Mouse (Mus musculus): ENCODE measurements around the gene Gspt1.

Gspt1 gene

DNA sequence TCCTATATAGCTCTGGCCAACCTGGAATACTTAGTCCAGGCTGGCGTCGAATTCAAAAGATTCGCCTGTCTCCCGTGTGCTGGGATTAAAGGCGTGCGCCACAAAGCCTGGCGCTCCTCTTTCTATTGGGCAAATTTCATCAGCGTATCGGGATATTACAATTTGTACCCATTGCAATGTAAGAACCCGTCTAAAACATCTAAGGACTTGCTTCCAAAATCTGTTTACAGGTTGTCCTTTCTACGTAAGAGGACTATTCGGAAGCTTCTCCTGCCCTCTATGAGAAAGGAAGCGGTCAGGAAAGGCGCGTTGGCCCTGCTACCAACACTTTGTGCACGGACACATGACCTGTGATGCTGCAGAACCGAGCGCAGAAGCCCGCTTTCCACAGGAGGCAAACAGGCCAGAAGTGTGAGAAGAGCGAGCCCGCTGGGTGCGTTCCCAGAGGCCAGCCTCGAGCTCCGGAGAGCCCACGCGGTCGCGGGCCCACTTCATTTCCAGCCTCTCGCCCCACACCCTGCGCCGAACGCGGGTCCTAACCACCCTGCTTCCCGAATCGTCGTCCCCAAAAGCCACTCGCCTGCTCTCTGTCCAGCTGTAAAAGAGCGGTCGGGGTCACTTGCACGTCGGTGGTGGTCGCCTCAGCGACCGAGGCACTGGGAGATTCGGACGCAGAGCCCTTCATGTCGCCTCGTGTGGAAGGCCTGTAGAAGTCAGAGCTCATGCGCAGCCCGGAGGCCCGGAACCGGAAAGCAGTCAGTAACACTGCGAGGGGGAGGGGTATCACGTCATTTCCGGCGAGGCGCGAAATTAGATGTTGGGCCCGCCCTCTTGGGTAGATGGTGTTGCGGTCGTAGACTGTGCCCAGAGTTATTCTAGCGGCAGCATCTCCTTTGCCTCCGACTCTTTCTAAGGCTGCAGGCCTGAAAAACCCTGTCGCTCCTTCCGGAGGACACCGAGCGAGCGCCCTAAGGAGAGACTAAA, 51.3 kb downstream of the Gspt1 start, which contains the start of gene Rsl1d1:
Rsl1d1 (minus strand) TSS at position 761 of the 984 bp plus-strand sequence.
- DNase-seq (ENCODE audit: low read depth, low spot score): peak; percentile 89

DNA sequence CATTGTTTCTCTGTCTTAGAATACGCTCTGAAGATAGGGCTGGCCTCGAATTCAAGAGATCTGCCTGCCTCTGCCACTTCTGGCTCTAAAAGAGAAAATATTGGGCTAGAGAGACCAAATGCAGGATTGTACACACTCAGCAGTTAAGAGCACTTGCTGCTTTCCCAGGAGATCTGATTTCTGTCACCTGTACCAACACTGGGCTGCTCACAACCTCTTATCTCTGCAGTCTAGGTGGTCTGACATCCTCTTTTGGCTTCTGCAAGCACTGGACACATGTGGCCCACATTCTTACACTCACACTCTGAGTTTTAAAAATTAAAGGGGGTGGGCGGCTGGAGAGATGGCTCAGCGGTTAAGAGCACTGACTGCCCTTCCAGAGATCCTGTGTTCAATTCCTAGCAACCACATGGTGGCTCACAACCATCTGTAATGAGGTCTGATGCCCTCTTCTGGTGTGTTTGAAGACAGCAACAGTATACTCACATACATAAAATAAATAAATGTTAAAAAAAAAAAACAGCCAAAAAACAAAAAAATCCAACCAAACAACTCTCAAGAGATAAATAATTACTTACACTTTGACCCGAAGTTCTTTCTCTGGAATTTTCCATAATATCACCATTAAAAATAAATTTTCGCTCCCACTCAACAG, 52.3 kb downstream of the Gspt1 start:
- DNase-seq (ENCODE audit: low read depth, low spot score): no peak

DNA sequence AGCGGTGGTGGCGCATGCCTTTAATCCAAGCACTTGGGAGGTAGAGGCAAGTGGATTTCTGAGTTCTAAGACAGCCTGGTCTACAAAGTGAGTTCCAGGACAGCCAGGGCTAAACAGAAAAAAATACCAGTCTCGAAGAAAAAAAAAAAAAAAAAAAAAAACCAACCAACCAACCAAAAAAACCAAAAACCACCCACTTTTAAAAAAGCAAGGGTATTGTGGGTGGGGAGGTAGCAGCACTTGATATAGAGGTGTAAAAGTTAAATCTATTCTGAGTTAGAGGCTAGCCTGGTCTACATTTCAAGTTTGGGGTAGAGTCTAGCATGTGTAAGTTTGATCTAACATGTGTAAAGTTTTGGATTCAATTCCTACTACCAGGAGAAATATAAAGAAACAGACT, 53.9 kb downstream of the Gspt1 start:
- no peak for DNase-seq (ENCODE audit: low read depth, low spot score)

DNA sequence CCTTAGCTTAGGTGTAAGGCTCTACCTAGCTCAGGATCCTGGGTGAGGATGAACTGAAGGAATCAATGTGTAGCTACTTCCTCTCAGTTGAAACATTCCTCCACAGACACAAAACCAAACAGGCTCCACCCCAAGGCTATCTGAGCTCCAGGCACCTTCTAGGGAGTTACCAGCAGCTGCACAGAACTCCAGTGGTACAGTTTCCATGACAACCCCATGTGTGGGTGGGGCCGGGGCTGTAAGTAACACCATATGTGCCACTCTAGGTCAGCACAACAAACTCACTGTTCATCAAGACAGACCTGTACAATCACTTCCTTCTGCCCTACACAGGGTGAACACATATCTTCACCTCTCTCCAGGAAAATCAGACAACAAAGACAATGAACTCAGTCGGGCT, 55.7 kb downstream of the Gspt1 start:
- no peak for DNase-seq (ENCODE audit: low read depth, low spot score)

DNA sequence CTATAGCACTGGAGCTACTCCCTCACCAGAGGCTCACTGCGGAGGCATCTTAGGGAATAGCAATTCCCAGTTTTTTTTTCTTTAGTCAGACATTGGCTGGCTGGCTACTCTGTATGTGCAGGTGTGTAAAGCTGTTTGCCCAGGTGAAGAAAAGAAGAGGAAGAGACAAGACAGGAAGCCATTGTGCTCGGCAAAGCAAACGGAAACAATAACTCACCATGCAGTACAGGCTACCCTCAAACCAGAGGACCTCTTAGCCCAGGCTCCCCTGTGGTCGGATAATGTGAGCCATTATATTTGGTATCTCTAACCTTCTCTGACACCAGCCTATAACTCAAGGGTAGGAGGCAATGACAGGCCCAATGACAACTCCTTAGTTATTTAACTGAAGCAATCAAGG, 57.1 kb downstream of the Gspt1 start:
- DNase-seq (ENCODE audit: low read depth, low spot score): no peak

DNA sequence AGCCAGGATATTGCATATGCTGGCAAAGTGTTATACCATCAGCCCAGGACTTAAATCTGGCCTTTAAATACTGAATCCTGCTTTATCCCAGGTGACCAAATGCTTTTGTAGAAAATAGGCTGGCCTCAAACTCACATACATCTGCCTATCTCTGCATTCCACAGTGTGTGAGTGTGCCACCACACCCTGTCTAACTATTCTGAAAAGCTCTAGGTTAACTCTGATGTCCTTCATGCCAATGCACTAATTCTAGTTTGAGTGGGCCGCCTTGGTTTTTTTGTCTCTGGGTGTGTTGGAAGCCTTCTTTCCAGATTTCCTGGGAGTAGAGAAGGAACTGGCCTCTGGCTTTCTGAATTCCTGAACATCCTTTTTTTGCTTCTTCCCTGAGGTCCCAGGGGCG, 60.9 kb downstream of the Gspt1 start:
- no peak for DNase-seq (ENCODE audit: low read depth, low spot score)

DNA sequence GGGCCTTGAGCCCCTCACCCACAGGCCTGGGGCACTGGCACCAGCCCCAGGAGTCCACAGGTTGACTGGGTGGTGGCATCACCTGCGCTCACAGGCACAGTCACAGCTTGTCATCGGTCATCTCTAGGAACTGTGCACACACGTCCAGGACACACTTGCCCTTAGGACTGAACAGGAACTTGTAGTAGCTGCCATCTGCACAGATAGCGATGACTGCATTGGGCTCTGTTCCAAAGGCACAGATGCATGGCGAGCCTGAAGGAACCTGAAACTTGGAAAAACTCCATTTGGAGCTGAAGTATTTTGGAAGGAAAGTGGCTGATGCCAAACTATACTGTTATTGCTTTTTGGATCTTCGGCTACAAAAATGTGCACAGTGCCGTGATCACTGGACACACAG, 64.0 kb downstream of the Gspt1 start:
- DNase-seq (ENCODE audit: low read depth, low spot score): no peak

DNA sequence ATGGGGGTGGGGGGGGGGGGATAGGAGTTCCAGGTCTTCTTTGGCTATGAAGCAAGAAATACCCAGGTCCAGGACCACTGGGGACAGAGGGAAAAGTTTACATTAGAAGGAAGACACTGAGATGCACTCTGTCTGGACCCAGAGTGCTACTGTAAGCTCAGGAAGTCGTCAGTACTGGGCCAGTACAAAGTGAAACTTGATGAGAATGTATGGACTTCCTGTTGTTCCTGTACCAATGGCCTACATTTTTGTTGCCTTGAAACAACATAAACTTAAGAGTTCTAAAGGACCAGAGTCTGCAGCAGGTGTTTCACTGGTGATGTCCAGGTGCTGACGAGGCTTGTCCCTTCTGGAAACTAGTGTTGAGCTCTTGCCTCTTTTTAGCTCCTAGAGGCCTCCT, 76.7 kb downstream of the Gspt1 start:
- no peak for DNase-seq (ENCODE audit: low read depth, low spot score)

DNA sequence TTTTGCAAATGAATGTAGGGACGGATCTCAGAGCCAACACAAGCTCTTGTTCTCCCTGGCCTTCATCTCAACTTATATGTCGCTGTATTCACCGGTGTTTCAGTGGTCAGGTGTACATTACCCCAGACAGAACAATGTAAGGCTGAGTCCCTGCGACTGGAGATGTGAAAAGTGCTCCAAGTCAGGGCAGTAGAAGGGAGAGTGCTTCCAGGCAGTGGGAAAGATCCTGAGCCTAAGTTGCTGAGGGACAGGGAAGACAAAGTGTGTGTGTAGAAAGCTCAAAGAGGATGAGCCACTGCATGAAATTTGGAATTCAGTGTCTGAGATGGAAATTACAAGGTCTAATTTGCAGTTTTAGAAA, 77.3 kb downstream of the Gspt1 start:
- no peak for DNase-seq (ENCODE audit: low read depth, low spot score)

DNA sequence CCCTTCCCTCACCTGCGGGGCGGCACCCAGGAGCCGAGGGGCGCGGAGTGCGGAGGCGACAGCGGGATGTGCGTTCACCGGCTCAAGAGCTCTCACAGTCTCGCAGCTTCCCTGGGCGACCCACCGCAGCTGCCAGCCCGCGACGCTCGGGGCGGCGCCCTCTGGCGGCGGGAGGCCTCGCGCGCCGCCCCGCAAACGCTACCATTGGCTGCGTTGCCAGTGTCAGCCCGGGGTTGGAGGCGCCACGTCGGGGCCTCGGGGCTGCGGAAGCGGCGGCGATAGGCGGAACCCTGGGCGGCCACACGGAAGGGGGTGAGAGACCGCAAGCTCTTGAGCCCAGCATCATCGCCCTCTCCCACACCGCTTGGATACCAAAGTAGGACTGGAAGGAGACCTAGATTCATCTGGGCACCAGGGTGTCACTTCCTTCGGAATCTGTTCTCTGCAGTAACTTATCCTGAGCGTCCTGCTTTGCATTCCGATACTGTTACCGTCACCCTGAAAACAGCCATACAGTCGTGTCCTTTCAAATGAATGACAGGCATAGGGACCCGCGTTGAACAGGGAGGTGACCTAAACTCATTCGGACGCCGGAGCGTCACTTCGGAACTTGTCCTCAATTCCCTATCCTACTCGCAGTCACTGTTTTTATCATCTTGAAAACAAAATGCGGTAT, 77.8 kb downstream of the Gspt1 start, which contains the start of gene Zc3h7a:
Zc3h7a (minus strand) TSS at position 186 of the 676 bp plus-strand sequence.
- peak; percentile 86 for DNase-seq (ENCODE audit: low read depth, low spot score)

DNA sequence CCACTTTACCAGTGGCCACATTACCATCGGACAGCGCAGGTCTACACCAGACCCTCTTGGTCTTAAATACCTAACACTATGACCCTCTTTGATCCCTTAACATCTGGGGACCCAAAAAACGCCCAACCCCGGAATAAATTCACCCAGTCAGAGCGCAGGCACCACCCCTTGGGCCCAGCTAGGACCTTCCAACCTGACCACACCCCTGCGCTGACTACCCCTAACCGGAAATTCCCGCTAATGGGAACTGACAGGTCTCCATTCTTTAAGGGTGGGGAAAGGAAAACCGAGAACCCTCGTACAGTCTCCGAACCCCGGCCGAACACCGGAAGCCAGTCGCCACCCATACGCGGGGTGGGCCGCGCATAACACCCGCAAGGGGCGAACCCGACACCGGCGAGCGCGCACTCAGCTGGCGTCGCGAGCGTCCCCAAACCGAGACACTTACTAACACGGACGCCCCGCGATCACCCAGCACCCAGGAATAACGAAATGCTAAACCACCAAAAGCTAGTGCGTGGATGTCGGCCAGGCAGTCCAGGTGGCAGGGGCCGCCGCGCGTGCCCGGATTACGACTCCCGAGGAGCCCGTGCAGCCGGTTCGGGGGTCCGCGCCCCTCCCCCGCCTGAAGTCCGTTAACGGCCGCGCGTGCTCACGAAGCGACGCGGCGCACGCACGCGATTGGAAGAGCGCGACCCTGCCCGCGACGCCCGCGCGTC, 78.5 kb downstream of the Gspt1 start:
- peak; percentile 52 for DNase-seq (ENCODE audit: low read depth, low spot score)

DNA sequence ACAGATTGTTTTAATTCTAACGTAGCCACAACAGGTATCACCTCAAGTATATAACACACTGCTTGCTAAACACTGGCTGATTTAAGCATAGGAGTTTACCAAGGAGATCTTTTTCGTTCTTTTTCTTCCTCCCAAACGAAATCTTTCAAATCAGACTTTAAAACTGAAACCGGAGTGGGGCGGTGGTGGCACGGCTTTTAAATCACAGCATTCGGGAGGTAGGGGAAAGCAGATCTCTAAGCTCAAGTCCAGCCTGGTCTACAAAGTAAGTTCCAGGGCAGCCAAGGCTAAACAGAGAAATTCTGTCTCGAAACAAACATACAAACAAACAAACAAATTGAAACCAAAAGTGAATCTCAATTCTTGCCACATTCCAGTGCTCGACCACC, 79.0 kb downstream of the Gspt1 start:
- no peak for DNase-seq (ENCODE audit: low read depth, low spot score)

DNA sequence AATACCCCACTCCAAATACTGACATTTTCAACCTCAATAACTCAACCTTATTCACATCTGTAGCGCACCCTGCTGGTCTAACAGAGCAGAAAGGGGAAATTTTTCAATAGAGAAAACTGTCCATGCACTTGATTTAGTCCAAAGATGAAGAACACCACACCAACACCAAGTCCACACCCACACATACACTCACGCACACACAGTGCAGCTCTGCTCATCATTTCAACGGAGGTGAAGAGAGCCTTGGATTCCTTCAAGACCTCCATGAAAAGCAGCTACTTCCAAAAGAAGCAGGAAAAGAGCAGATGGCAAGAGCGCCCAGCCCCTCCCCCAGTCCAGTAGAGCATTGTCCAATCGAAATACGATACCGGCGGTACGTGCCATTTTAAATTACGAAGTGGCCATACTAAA, 79.4 kb downstream of the Gspt1 start:
- no peak for DNase-seq (ENCODE audit: low read depth, low spot score)

DNA sequence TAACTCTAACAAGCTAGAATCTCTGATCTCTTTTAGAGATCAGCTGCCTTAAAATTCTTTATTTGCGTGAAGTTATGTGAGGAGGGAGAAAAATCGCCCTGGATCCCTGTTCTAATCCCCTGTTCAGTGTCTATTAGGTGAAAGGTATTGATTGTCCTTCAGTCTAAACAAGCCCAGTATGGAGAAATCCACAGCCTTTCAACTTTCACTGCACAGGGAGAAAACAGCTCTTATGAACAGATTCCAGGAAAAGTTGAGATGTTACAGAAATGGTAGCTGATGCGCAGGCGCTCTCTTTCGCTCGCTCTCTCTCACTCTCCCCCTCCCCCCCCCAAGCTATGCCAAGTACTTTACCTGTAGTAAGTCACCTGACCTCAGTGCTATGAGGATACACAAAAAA, 82.4 kb downstream of the Gspt1 start:
- no peak for DNase-seq (ENCODE audit: low read depth, low spot score)
